Mouse (Mus musculus): ENCODE measurements around the gene Tmprss11e. TPM values are rescaled to one million over a fixed set of nuclear protein-coding genes. Genes with fewer than 3 reads are reported as not detected.

Gene Tmprss11e
- total RNA-seq, 2 experiments from 2014 or later, result not detected

Other genes with a start within 250 kb of the Tmprss11e start
- gene Tmprss11g, start 227.2 kb downstream of the Tmprss11e start, total RNA-seq (2021), result not detected
- gene Tmprss11f, start 113.4 kb downstream of the Tmprss11e start, total RNA-seq (2021), result not detected
- gene Tmprss11b, start 69.5 kb downstream of the Tmprss11e start, total RNA-seq (2021), result not detected
- gene Ythdc1, start 58.4 kb upstream of the Tmprss11e start, total RNA-seq (2021), result 10 to 100 TPM; 22.8 to 25.2 TPM
- gene Ugt2b34, start 161.1 kb upstream of the Tmprss11e start, total RNA-seq (2021), result under 1 TPM in 1 of 2 experiments, not detected in 1; 0.07 TPM
- gene Ugt2b1, start 180.7 kb upstream of the Tmprss11e start, total RNA-seq (2021), result not detected

All from gastrocnemius, adult 18-20 months (tissue).